Mouse (Mus musculus): ENCODE results near the gene C3ar1. TPM values are rescaled to one million over a fixed set of nuclear protein-coding genes. Genes with fewer than 3 reads are reported as not detected.

C3ar1 gene
- polyA plus RNA-seq, 1 experiment from 2014 or later, result 1.9 TPM

DNA sequence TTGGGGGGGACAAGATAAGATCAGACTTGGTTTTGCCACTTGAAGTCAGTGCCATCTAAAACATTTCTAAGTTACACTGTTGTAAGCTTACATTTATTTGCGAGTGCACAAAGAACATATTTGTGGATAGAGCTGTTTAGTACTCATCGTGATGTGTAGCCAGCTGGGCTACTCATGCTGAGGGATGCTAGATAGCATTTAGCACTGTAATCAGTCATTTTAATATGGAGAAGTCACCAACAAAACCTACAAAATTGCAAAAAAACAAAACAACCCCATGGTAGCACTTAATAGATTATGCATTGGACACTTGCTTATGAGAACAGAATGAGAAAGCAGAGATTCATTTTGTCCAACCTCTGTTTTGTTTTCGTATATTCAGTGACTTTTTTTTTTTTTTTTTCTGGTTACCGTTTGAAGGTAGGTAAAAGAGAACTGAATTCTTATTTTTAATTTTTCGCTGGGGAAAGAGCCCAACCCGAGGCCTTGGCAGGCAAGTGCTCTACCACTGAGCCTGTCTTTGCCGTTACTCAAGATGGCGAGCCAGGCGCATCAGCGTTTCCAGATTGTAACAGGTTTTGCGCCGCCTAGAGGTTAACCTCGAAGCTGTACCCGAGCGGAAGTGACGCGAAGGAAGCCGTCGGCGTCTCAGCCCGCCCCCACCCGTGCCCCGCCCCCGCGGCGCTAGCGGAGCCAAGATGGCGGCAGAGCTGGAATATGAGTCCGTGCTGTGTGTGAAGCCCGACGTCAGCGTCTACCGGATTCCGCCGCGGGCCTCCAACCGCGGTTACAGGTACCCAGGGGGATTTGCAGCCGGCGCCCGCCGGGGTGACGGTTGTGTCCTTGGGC, 18.1 kb upstream of the C3ar1 start, which contains the start of gene Necap1:
Gene Necap1, plus strand, starts transcription at position 604 of the 849 bp plus-strand sequence.
- Histone ChIP-seq H3K27ac (peak within 1 kb of the TSS; percentile 92), H3K9me3 (ENCODE audit: control insufficient read depth, low read length) (no peaks in the 10 kb centered on the region), H3K27me3 (ENCODE audit: control insufficient read depth, insufficient read depth, low read length) (no peaks in the 10 kb centered on the region), H3K4me2 (replicated peaks) (peak within 1 kb of the TSS; percentile 62), H3K9ac (peak within 1 kb of the TSS; percentile 87), H3K4me3 (replicated peaks; ENCODE audit: low read length) (peak within 1 kb of the TSS; percentile 74), H3K36me3 (replicated peaks; ENCODE audit: control insufficient read depth, insufficient read depth) (peaks cover 26% of the 10 kb centered on the region), H3K4me1 (replicated peaks; ENCODE audit: control insufficient read depth, insufficient read depth, low read length) (peaks cover 14% of the 10 kb centered on the region)
- ATAC-seq (ENCODE audit: low FRiP score) (peak; percentile 98), DNase-seq (ENCODE audit: low spot score) (peak; percentile 99)
- WGBS, result 7% methylated on average over 43 of the region's 43 CpGs

DNA sequence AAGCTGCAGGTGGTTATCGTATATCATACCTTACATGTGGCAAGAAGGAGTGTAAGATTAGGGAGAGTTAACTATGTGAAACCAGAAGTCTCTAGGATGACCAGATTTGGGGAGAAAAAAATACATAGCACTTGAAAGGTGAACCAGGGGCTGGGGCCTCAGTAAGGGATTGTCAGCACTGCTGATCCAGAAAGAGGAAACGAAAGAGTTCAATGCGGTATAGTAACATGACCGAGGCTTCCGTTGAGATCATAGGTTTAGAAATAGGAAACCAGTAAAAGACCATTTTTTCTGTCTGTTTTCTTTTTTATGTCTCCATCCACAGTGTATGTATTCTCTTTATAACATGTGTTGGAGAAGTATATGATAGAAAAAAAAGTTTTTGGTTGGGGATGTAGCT, 16.8 kb upstream of the C3ar1 start:
- no peaks in the 10 kb centered on the region for H3K27me3 ChIP-seq (ENCODE audit: control insufficient read depth, insufficient read depth, low read length)
- DNase-seq (ENCODE audit: low spot score) (no peak), ATAC-seq (ENCODE audit: low FRiP score) (no peak)
- no peak overlapping the region for H3K27ac ChIP-seq
- no peak overlapping the region for H3K4me3 ChIP-seq (replicated peaks; ENCODE audit: low read length)
- no peak overlapping the region for H3K9ac ChIP-seq
- no peak overlapping the region for H3K4me2 ChIP-seq (replicated peaks)
- H3K36me3 ChIP-seq (replicated peaks; ENCODE audit: control insufficient read depth, insufficient read depth), result peaks cover 16% of the 10 kb centered on the region
- WGBS, result 98% methylated on average over 5 of the region's 5 CpGs
- H3K4me1 ChIP-seq (replicated peaks; ENCODE audit: control insufficient read depth, insufficient read depth, low read length), result peaks cover 14% of the 10 kb centered on the region
- no peaks in the 10 kb centered on the region for H3K9me3 ChIP-seq (ENCODE audit: control insufficient read depth, low read length)

DNA sequence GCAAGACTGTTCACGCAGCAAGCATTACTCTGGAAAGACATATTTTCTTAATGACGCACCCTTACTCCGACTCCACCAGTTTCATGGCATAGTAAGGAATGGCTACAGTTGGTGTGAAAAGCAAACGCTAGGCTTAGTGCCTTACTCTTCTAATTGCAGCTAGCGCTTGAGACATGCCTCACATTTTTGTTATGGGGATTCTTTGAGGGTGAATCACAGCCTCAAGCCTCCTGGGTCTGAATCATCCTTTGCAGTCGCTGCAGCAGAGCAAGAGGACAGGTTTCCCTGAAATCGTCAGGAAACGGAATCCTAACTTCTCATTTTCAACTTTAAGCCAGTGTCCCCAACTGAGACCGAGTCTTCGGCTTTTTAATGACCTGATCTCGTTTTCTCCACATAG, 13.9 kb upstream of the C3ar1 start:
- Histone ChIP-seq H3K4me3 (replicated peaks; ENCODE audit: low read length) (no peak overlapping the region), H3K9me3 (ENCODE audit: control insufficient read depth, low read length) (no peaks in the 10 kb centered on the region), H3K36me3 (replicated peaks; ENCODE audit: control insufficient read depth, insufficient read depth) (no peaks in the 10 kb centered on the region), H3K27me3 (ENCODE audit: control insufficient read depth, insufficient read depth, low read length) (no peaks in the 10 kb centered on the region), H3K9ac (no peak overlapping the region), H3K4me2 (replicated peaks) (no peak overlapping the region), H3K27ac (no peak overlapping the region), H3K4me1 (replicated peaks; ENCODE audit: control insufficient read depth, insufficient read depth, low read length) (no peaks in the 10 kb centered on the region)
- DNase-seq (ENCODE audit: low spot score) (no peak), ATAC-seq (ENCODE audit: low FRiP score) (no peak)
- WGBS, result 87% methylated on average over 11 of the region's 11 CpGs

DNA sequence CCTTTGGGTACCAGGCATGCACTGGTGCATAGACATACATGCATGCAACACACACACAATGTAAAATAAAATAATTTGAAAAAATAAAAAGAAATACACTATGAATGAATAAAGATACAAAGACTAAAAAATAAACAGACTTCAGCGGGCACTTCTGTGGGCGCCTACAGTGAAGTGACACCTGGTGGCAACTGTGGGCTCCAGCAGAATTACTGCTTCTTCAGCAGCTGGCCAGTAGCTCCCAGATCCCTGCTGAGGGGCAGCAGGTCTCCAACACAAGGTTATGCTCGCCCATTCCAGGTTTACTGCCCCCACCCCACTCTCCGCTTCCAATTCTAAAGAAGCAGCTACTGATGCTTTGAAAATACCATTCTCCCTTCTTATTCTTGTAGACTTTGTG, 12.0 kb upstream of the C3ar1 start:
- DNase-seq (ENCODE audit: low spot score) (no peak), ATAC-seq (ENCODE audit: low FRiP score) (no peak)
- H3K4me1 ChIP-seq (replicated peaks; ENCODE audit: control insufficient read depth, insufficient read depth, low read length), result no peaks in the 10 kb centered on the region
- no peak overlapping the region for H3K4me3 ChIP-seq (replicated peaks; ENCODE audit: low read length)
- no peak overlapping the region for H3K9ac ChIP-seq
- H3K27ac ChIP-seq, result no peak overlapping the region
- no peaks in the 10 kb centered on the region for H3K9me3 ChIP-seq (ENCODE audit: control insufficient read depth, low read length)
- 72% methylated on average over 4 of the region's 4 CpGs for WGBS
- no peaks in the 10 kb centered on the region for H3K36me3 ChIP-seq (replicated peaks; ENCODE audit: control insufficient read depth, insufficient read depth)
- H3K4me2 ChIP-seq (replicated peaks), result no peak overlapping the region
- no peaks in the 10 kb centered on the region for H3K27me3 ChIP-seq (ENCODE audit: control insufficient read depth, insufficient read depth, low read length)

DNA sequence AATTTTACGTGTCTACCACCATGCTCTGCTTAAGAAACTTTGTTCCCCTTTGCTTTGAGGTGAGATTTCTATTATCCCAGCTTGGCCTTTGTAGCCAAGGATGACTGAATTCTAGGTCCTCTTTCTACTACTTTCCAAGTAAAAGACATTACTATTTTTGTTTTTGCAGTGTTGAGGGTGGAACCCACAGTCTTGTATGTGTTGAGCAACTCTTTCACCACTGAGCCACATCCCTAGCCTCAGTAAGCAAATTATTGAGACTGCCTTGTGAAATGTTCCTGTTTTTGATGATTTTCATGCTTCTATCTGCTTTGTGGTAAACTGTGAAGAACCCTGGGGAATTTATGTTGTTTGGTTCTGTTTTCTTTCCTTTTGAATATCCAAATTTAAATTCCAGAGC, 6.9 kb upstream of the C3ar1 start:
- Histone ChIP-seq H3K9ac (no peak overlapping the region), H3K4me2 (replicated peaks) (no peak overlapping the region), H3K27me3 (ENCODE audit: control insufficient read depth, insufficient read depth, low read length) (no peaks in the 10 kb centered on the region), H3K36me3 (replicated peaks; ENCODE audit: control insufficient read depth, insufficient read depth) (no peaks in the 10 kb centered on the region), H3K27ac (no peak overlapping the region), H3K4me3 (replicated peaks; ENCODE audit: low read length) (no peak overlapping the region), H3K4me1 (replicated peaks; ENCODE audit: control insufficient read depth, insufficient read depth, low read length) (no peaks in the 10 kb centered on the region), H3K9me3 (ENCODE audit: control insufficient read depth, low read length) (peaks cover 19% of the 10 kb centered on the region)
- WGBS, result 84% methylated on average over 1 of the region's 1 CpGs
- DNase-seq (ENCODE audit: low spot score), result no peak
- no peak for ATAC-seq (ENCODE audit: low FRiP score)

DNA sequence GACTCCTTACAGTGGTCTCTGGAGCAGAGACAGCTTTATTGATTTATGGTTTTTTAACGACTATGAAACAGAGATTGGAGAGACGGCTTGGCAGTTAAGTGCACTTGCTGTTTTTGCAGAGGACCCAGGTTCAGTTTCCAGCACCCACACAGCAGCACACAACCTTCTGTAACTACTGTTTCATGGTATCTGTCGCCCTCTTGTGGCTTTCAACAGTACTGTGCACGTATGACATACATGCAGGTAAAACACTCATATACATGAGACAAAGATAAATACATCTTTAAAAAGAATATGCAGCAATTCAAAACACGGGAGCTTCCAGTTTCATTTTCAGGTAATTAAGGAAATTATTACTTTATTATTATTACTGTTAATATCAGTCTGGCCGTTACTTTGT, 6.5 kb upstream of the C3ar1 start:
- Histone ChIP-seq H3K4me3 (replicated peaks; ENCODE audit: low read length) (no peak overlapping the region), H3K9ac (no peak overlapping the region), H3K4me1 (replicated peaks; ENCODE audit: control insufficient read depth, insufficient read depth, low read length) (no peaks in the 10 kb centered on the region), H3K36me3 (replicated peaks; ENCODE audit: control insufficient read depth, insufficient read depth) (no peaks in the 10 kb centered on the region), H3K4me2 (replicated peaks) (no peak overlapping the region), H3K27me3 (ENCODE audit: control insufficient read depth, insufficient read depth, low read length) (no peaks in the 10 kb centered on the region), H3K27ac (no peak overlapping the region), H3K9me3 (ENCODE audit: control insufficient read depth, low read length) (peaks cover 19% of the 10 kb centered on the region)
- no peak for DNase-seq (ENCODE audit: low spot score)
- ATAC-seq (ENCODE audit: low FRiP score), result no peak
- 82% methylated on average over 6 of the region's 6 CpGs for WGBS

DNA sequence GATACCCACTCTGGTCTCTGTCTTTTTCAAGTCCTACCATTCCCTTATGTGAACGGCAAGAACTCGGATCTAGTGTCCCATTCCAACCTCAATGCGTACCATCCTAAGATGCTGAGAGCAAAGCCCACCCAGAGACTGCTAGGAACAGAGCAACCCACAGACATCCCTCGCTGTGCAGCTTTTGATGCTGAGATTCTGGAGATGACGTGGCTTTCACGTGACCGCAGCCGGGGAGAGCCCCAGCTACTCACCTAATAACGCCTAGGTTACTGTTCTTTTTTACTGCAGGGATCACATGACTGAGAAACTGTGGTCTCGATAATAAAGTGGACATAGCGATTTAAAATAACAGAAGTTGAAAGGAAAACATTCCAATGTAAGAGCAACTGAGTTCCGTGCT, 1.4 kb downstream of the C3ar1 start:
- Histone ChIP-seq H3K27ac (no peak overlapping the region), H3K9me3 (ENCODE audit: control insufficient read depth, low read length) (no peaks in the 10 kb centered on the region), H3K36me3 (replicated peaks; ENCODE audit: control insufficient read depth, insufficient read depth) (no peaks in the 10 kb centered on the region), H3K9ac (no peak overlapping the region), H3K4me3 (replicated peaks; ENCODE audit: low read length) (no peak overlapping the region), H3K4me2 (replicated peaks) (no peak overlapping the region), H3K27me3 (ENCODE audit: control insufficient read depth, insufficient read depth, low read length) (no peaks in the 10 kb centered on the region), H3K4me1 (replicated peaks; ENCODE audit: control insufficient read depth, insufficient read depth, low read length) (no peaks in the 10 kb centered on the region)
- DNase-seq (ENCODE audit: low spot score) (no peak), ATAC-seq (ENCODE audit: low FRiP score) (no peak)
- 88% methylated on average over 12 of the region's 12 CpGs for WGBS

DNA sequence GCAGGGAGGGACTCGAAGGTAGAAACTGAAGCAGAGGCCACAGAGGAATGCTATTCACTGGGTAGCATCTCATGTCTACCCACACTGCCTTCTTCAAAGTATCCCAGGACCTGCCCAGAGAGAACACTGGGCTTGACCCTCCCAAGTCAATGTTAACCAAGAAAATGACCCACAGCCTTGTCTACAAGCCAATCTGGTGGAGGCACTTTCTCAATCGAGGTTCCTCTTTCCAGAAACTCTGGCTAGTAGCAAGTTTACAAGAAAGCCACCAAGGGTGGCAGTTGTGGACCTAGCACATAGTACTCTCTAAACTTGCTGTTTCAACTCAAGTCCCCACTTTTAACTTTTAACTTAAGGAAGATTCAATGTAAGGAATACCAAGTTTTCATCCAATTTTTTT, 3.3 kb downstream of the C3ar1 start:
- Histone ChIP-seq H3K27me3 (ENCODE audit: control insufficient read depth, insufficient read depth, low read length) (no peaks in the 10 kb centered on the region), H3K4me3 (replicated peaks; ENCODE audit: low read length) (no peak overlapping the region), H3K9me3 (ENCODE audit: control insufficient read depth, low read length) (no peaks in the 10 kb centered on the region), H3K4me1 (replicated peaks; ENCODE audit: control insufficient read depth, insufficient read depth, low read length) (no peaks in the 10 kb centered on the region), H3K9ac (no peak overlapping the region), H3K27ac (no peak overlapping the region), H3K36me3 (replicated peaks; ENCODE audit: control insufficient read depth, insufficient read depth) (no peaks in the 10 kb centered on the region), H3K4me2 (replicated peaks) (no peak overlapping the region)
- DNase-seq (ENCODE audit: low spot score), result no peak
- 86% methylated on average over 2 of the region's 2 CpGs for WGBS
- ATAC-seq (ENCODE audit: low FRiP score), result no peak

DNA sequence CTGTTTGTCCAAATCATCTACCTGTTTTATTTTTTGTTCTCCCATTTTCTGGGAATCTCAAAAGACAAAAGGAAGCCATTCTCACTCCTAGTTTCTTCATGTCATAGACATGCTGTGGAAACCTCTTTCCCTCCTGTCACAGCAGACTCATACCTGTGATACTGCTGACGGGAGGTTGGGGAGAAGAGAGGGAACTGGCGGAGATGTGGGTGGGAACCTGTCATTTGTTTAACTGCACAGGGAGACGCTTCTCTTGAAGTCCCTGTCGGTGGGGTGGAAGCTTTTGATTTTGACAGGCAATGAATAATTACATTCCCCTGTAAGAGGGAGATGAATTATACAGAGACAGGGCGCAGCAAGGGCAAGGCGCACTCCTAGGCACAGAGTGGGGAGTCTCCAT, 12.2 kb downstream of the C3ar1 start:
- Histone ChIP-seq H3K27me3 (ENCODE audit: control insufficient read depth, insufficient read depth, low read length) (no peaks in the 10 kb centered on the region), H3K4me1 (replicated peaks; ENCODE audit: control insufficient read depth, insufficient read depth, low read length) (no peaks in the 10 kb centered on the region), H3K27ac (no peak overlapping the region), H3K9ac (no peak overlapping the region), H3K36me3 (replicated peaks; ENCODE audit: control insufficient read depth, insufficient read depth) (peaks cover 64% of the 10 kb centered on the region), H3K9me3 (ENCODE audit: control insufficient read depth, low read length) (no peaks in the 10 kb centered on the region), H3K4me3 (replicated peaks; ENCODE audit: low read length) (no peak overlapping the region), H3K4me2 (replicated peaks) (no peak overlapping the region)
- ATAC-seq (ENCODE audit: low FRiP score) (no peak), DNase-seq (ENCODE audit: low spot score) (no peak)
- 73% methylated on average over 6 of the region's 6 CpGs for WGBS
